Mouse (Mus musculus) E14TG2a.4 (cell line): ENCODE results near the gene Mdm2.

Experiments used
- CTCF ChIP-seq: conservative IDR thresholded peaks from 2 replicates; pipeline ENCODE4 v1.5.1; 2014; ENCODE audit warnings: low read length
- POU5F1 ChIP-seq: IDR thresholded peaks from 2 replicates; pipeline ENCODE4 v1.6.1; 2014; ENCODE audit warnings: low read length, borderline replicate concordance

- no peak for TF ChIP-seq CTCF
- no peak for TF ChIP-seq POU5F1
These were observed 37.2 kb upstream of the Mdm2 start for GRCm38 (mm10) chr10:117747711-117748110.
